Mouse (Mus musculus) liver, embryonic 11.5 days (tissue): ENCODE measurements around the gene Serpina16. TPM values are rescaled to one million over a fixed set of nuclear protein-coding genes. Genes with fewer than 3 reads are reported as not detected.

Experiments
- polyA plus RNA-seq: library from polyadenylated mRNA; unstranded; fragments of >200 nt; fragmentation: Nextera tagmentation; extraction: Ambion mirVana; gene quantifications from 2 replicates; pipeline ENCODE4 v1.2.1, GENCODE M21; 2014

The Serpina16 gene
- polyA plus RNA-seq, 1 experiment from 2014 or later = not detected

Other genes starting within 250 kb of the Serpina16 start
- gene Ifi27, start 241.9 kb downstream of the Serpina16 start, polyA plus RNA-seq = 6.6 and 6.8 TPM in 2 replicates
- 1.2 and 1.5 TPM in 2 replicates for gene Ifi27l2a, start 232.5 kb downstream of the Serpina16 start, polyA plus RNA-seq
- not detected in 2 replicates for gene Ifi27l2b, start 218.9 kb downstream of the Serpina16 start, polyA plus RNA-seq
- 3.2 and 3.3 TPM in 2 replicates for gene Ppp4r4, start 143.9 kb downstream of the Serpina16 start, polyA plus RNA-seq
- gene Serpina10, start 44.7 kb downstream of the Serpina16 start, polyA plus RNA-seq = 21.2 and 21.8 TPM in 2 replicates
- gene Serpina6, start 18.9 kb downstream of the Serpina16 start, polyA plus RNA-seq = 847 and 933 TPM in 2 replicates
- gene Serpina1f, start 19.4 kb upstream of the Serpina16 start, polyA plus RNA-seq = 0.16 and 0.17 TPM in 2 replicates
- 51.9 and 59.9 TPM in 2 replicates for gene Serpina1d, start 97.5 kb upstream of the Serpina16 start, polyA plus RNA-seq
- 344 and 359 TPM in 2 replicates for gene Serpina1b, start 154.2 kb upstream of the Serpina16 start, polyA plus RNA-seq
- 211 and 218 TPM in 2 replicates for gene Serpina1a, start 187.4 kb upstream of the Serpina16 start, polyA plus RNA-seq
- 20.4 and 21.9 TPM in 2 replicates for gene Serpina1c, start 228.7 kb upstream of the Serpina16 start, polyA plus RNA-seq